Mouse (Mus musculus) macrophage (primary cell): ENCODE data around the gene C1qtnf12. TPM values are rescaled to one million over a fixed set of nuclear protein-coding genes. Genes with fewer than 3 reads are reported as not detected.
A peak's percentile ranks its signal among the peaks of the same experiment; 100 is the strongest.

Source experiments
- H3K27ac ChIP-seq: fragments of 350-480 bp; formaldehyde crosslinking; 2 replicates; pipeline ENCODE4 v1.9.0; 2021
- H3K36me3 ChIP-seq: fragments of 350-480 bp; formaldehyde crosslinking; 2 replicates; pipeline ENCODE4 v1.9.0; 2021; ENCODE audit errors: inconsistent target
- H3K4me3 ChIP-seq: fragments of 350-480 bp; formaldehyde crosslinking; 2 replicates; pipeline ENCODE4 v1.9.0; 2021; ENCODE audit errors: inconsistent target
- H3K79me2 ChIP-seq: fragments of 350-480 bp; formaldehyde crosslinking; 2 replicates; pipeline ENCODE4 v1.9.0; 2021; ENCODE audit errors: inconsistent target
- WGBS: methylation state at CpG from one replicate; pipeline ENCODE4 v1.1.7; 2026; ENCODE audit warnings: inconsistent platforms; ENCODE audit not compliant: missing documents; 5-methylcytosine and 5-hydroxymethylcytosine counted together
- polyA plus RNA-seq: library from polyadenylated mRNA; stranded (reverse); fragments of 250-400 nt; gene quantifications from 3 replicates; pipeline ENCODE4 v1.2.4, GENCODE M21; 2018; ENCODE audit warnings: inconsistent platforms
- total RNA-seq, 78 experiments: library from RNA; depleted of rRNA; stranded (reverse); fragments of 250-400 nt; gene quantifications; 1 replicate in 9 of 78; 2 replicates in 24 of 78; 3 replicates in 43 of 78; 4 replicates in 2 of 78; pipeline ENCODE4 v1.2.4; 2018; ENCODE audit warnings: inconsistent platforms in 56 of 78

Gene C1qtnf12
- 10 to 100 TPM in 24 of 26 experiments, 1 to 10 TPM in 2; 6.3 to 32.7 (median 16.1) TPM for total RNA-seq (2018; cell fraction: chromatin; rRNA removed)
- total RNA-seq (2018; cell fraction: cytosol; rRNA removed) = 10 to 100 TPM in 13 of 26 experiments, 1 to 10 TPM in 13; 4.9 to 27.5 (median 11.7) TPM
- 10 to 100 TPM in 13 of 26 experiments, 1 to 10 TPM in 13; 2.9 to 30.1 (median 10.1) TPM for total RNA-seq (2018; cell fraction: nucleus; rRNA removed)
- 5.3 to 17.5 TPM (median 14.9 TPM) in 3 replicates for polyA plus RNA-seq

DNA sequence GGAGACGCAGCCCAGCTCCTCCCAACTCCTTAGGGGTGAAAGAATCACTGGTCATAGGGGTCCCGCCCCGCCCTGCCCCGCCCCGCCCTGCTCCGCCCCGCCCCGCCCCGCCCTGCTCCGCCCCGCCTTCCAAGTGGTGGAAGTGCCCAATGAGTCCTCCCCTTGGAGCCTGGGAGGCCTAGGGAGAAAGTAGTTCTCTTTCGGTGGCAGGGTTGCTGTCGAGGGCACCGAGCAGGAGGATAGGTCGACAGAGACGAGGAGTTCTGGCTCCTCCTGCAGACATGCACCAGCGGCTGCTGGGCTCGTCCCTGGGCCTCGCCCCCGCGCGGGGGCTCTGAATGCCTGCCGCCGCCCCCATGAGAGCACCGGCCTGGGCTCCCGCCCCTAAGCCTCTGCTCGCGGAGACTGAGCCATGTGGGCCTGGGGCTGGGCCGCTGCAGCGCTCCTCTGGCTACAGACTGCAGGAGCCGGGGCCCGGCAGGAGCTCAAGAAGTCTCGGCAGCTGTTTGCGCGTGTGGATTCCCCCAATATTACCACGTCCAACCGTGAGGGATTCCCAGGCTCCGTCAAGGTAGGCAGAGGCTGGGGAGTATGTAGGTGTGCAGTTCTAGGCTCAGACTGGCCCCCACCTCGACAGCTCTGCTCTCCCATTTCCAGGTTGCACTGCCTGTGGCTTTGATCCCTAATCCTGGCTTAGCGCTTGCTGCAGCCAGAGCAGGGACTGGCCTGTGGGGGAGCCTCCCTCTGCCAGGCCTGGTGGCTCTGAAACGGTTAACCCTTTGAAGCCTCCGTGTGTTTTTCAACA lies at the start of gene C1qtnf12:
Gene C1qtnf12 (plus strand): TSS at position 152 of the 805 bp plus-strand sequence.
- no peaks in the 10 kb centered on the region for H3K79me2 ChIP-seq
- H3K36me3 ChIP-seq = peaks cover 20% of the 10 kb centered on the region
- WGBS = 8% methylated on average over 30 of the region's 42 CpGs
- no peak within 1 kb of the TSS for H3K27ac ChIP-seq
- H3K4me3 ChIP-seq = peak within 1 kb of the TSS; percentile 23; the same call in 1 of the 2 replicates

DNA sequence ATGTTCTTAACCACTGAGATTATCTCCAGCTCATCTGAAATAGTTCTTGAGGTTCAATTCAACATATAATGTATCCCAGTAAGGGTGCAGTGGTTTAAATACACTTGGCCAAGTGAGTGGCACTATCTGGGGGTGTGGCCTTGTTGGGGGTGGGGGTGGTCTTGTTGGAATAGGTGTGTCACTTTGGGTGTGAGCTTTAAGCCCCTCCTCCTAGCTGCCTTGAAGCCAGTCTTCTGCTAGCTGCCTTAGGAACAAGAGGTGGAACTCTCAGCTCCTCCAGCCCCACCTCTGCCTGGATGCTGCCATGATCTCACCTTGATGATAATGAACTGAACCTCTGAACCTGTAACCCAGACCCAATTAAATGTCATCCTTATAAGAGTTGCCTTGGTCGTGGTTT lies 30.1 kb upstream of the C1qtnf12 start:
- Histone ChIP-seq H3K4me3 (no peak overlapping the region), H3K27ac (no peak overlapping the region), H3K79me2 (no peaks in the 10 kb centered on the region), H3K36me3 (no peaks in the 10 kb centered on the region)
- 93% methylated on average over 1 of the region's 1 CpGs for WGBS

DNA sequence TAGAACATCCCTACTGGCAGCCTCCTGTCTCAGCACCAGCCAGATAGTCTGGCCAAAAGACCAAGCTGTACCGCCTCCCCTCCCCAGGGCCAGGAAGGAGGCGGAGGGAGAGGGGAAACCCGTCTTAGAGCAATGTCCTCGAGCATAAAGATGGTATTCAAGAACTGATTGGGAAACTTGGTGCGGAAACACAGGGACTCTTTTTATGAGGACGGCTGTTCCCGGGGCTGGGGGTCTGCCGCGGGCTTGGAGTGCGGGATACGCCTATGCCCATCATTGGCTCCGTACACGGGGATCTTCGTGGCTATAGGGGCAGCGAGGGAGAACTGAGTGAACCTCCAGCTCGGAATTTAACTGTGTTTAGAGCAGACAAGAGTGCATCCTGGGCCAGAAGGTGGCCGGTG lies 19.1 kb upstream of the C1qtnf12 start:
- peaks cover 4% of the 10 kb centered on the region; the same call in 1 of the 2 replicates for H3K36me3 ChIP-seq
- 6% methylated on average over 16 of the region's 17 CpGs for WGBS
- peak overlapping the region; percentile 71 for H3K27ac ChIP-seq
- peaks cover 41% of the 10 kb centered on the region for H3K79me2 ChIP-seq
- H3K4me3 ChIP-seq = peak overlapping the region; percentile 92

DNA sequence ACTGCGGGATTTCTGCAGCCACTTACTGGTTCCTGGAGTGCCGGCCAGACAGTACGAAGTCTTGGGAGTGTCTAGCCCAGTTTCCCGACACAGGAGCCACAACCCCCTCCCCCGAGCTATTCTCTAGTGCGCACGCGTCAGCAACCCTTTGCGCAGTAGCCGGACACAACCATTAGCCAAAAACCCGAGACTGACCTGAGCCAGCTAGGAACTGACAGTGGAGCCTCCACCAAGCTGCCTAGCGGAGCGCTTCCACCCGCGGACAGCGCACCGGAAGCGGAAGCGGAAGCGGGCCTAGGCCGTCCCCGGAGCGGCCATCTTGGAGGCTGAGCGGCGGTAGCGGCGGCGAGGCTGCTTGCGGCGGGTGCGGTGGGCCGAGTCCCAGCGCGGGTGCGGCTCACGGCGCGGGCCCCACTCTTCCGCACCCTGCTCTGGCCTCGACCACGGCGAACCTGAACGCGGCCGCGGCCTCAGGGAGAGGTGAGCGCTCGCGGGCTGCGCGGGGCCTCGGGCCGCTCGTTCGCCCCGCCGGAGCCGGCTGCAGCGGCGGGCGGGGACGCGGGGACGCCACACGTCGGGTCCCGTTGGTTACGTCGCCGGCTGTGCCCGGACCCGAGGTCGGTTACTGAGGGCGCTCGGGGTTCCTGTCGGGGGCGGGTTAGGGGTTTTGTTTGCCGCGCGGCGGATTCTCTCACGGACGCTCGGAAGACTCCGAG lies 18.4 kb upstream of the C1qtnf12 start, which contains the start of gene Ube2j2:
Gene Ube2j2 (plus strand): TSS at position 298 of the 716 bp plus-strand sequence.
- under 1% methylated on average over 78 of the region's 85 CpGs for WGBS
- peak within 1 kb of the TSS; percentile 74 for H3K27ac ChIP-seq

DNA sequence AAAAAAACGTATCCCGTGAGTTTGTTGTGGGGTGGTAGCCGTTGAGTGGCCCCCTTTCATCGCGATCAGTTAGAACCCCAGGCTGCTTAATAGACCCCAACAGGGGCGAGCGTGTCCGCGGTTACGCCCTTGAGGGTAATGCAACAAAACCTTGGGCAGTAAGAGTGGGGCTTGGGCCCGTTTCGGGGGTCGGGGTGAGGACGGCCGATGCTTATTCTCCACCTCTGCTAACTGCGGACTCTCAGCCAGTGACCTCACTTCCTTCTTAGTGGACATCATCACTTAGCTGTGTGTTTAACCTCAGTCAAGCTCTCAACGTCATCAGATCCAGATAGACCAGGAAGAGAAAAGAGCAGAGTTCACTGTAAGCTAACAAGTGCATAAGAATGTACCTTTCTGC lies 17.8 kb upstream of the C1qtnf12 start:
- Histone ChIP-seq H3K4me3 (peak overlapping the region; percentile 92), H3K27ac (peak overlapping the region; percentile 74), H3K36me3 (peaks cover 16% of the 10 kb centered on the region), H3K79me2 (peaks cover 53% of the 10 kb centered on the region)
- WGBS = 1% methylated on average over 17 of the region's 17 CpGs

More for the DNA sequence above, 18.4 kb upstream of the C1qtnf12 start, which contains the start of gene Ube2j2:
- Histone ChIP-seq H3K4me3 (peak within 1 kb of the TSS; percentile 92), H3K36me3 (peaks cover 11% of the 10 kb centered on the region; the same call in 1 of the 2 replicates), H3K79me2 (peaks cover 47% of the 10 kb centered on the region)

DNA sequence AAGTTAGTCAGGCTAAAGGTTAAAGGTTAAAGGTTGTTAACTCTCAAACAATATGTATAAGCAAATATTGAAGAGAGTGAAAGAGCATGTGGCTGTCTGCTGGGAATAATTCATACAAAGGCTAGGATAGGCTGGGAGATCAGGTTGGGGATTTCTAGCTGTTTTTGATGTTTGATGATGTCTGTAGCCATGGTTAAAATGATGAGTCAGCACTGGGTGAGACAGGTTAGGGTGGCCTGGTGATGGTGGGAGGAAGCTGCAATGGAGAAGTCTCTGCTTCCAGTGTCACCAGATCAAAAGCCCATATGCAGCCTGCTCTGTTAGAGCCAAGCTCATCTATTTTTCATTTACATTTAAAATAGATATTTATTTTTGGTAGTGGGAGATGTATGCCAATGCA lies 15.0 kb upstream of the C1qtnf12 start:
- Histone ChIP-seq H3K27ac (no peak overlapping the region), H3K4me3 (no peak overlapping the region), H3K36me3 (peaks cover 45% of the 10 kb centered on the region), H3K79me2 (peaks cover 82% of the 10 kb centered on the region)

DNA sequence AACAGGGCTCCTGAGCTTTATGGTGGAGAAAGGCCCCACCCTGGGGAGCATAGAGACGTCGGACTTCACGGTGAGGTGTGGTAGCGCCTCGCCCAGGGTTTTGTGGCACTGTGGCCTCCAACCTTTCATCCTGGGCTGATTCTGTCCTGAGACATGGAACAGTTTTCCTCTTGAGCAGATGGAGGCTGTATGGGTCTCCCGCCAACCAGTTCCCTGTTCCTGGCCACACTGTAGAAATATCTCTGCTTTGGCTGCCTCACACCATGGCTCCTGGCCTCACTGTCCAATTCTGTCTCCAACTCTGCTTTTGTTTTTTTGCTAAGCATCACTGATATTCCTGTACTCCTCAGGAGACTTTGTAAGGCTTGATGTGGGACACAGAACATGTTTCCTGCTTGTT lies 6.6 kb upstream of the C1qtnf12 start:
- WGBS = 100% methylated on average over 6 of the region's 6 CpGs
- Histone ChIP-seq H3K36me3 (peaks cover 76% of the 10 kb centered on the region), H3K4me3 (no peak overlapping the region)

DNA sequence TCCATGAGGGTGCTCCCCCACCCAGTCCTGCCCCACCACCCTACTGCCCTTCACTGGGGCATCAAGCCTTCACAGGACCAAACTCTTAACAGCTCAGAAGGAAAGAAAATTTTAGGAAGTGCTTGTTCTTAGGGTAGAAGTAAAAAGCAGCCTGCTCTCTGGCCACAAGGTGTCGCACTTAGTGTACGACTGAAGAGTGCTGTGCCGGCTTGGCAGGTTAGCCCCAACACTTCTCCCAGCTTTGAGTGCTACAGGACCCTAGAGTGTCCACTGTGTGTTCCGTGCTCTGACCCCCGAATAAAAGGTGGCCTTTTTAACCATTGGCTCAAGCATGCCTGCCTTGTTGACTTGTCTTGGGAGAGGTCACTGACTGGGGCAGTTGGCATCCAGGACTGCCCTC lies 2.8 kb upstream of the C1qtnf12 start:
- Histone ChIP-seq H3K27ac (no peak overlapping the region), H3K4me3 (no peak overlapping the region), H3K79me2 (peaks cover 16% of the 10 kb centered on the region), H3K36me3 (peaks cover 39% of the 10 kb centered on the region)
- WGBS = 2% methylated on average over 5 of the region's 5 CpGs

More for the DNA sequence above, 6.6 kb upstream of the C1qtnf12 start:
- no peak overlapping the region for H3K27ac ChIP-seq
- H3K79me2 ChIP-seq = peaks cover 54% of the 10 kb centered on the region

DNA sequence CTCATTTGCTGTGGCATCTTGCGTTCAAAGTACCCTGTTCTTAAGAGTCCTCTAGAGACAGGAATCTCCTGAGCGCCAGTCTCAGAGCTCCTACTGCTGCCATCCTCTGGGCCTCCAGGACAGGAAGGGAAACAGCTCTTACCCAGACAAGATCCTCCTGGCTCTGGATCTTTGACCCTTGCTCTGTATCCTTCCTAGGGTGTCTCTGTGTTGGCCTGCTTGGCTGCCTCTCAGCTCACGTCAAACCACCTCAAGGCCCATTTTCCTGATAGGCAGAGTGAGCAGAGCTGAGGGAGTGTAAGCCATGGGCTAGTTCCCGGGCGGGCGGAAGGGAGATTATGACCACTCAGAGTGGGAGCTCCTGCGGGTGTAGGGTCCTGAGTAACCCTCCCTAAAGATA lies 988 bp downstream of the C1qtnf12 start:
- H3K4me3 ChIP-seq = no peak overlapping the region
- peaks cover 12% of the 10 kb centered on the region for H3K36me3 ChIP-seq
- no peak overlapping the region for H3K27ac ChIP-seq
- WGBS = 89% methylated on average over 7 of the region's 7 CpGs
- no peaks in the 10 kb centered on the region for H3K79me2 ChIP-seq

DNA sequence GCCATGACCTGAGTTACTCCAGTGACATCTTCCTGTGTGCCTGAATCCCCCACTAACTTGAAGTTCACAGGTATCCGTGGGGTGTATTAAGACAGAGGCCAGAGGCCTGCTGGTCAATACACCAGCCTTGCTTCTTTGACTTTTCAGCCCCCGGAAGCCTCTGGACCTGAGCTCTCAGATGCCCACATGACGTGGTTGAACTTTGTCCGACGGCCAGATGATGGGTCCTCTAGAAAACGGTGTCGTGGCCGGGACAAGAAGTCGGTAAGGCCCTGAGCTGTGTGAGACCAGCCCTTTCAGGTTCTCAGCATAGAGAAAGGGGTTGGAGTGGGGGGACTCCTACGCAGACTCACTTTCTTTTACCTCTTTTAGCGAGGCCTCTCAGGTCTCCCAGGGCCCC lies 2.3 kb downstream of the C1qtnf12 start:
- Histone ChIP-seq H3K4me3 (no peak overlapping the region), H3K79me2 (no peaks in the 10 kb centered on the region), H3K27ac (no peak overlapping the region), H3K36me3 (peaks cover 6% of the 10 kb centered on the region; the same call in 1 of the 2 replicates)
- 96% methylated on average over 11 of the region's 11 CpGs for WGBS

DNA sequence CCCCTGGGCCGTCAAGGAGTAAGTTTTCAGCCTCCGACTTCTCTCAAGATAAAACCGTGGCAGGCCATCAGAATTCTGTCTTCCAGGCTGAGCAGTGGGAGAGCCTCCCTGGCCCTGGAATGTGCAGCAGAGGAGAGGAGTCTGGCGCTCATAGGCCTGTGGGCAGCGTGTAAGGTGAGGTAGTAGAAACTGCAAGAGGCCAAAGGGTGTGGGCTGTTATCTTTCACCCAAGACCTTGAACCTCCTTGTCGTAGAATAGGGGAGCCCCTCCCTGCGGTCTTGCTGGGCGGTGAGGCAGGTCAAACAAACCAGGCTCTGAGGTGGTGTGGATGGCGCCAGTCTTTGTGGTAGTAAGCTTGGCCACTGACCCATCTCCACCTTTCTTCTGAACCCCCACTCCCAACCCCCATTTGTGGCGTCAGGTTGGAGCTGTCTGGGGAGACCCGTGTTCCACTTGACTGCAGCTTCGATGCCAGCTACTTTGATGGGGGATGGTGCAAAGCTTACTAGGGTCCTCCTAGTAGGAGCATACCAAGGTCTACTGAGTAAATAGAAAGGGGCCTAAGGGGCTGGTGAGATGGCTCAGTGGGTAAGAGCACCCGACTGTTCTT lies 7.0 kb downstream of the C1qtnf12 start:
- 95% methylated on average over 13 of the region's 13 CpGs for WGBS
- no peak overlapping the region for H3K4me3 ChIP-seq
- H3K27ac ChIP-seq = no peak overlapping the region

DNA sequence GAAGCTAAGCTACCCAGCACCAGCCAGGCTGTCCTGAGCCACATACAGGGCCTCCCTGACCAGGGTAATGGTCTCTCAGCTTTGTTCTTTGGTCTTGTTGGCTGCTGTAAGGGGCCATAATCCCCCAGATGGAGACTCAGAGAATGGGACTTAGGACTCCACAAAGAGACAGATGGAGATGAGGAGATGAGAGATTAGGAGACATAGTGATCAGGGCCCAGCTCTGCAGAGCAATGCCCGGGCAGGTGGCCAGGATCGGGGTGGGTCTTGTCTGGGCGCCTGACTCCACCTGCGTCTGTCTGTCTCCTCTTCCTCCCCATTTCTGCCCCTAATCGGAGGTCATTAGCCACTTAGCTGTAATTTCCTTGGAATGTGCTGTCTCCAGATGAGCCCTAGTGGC lies 8.2 kb downstream of the C1qtnf12 start:
- Histone ChIP-seq H3K36me3 (no peaks in the 10 kb centered on the region), H3K4me3 (no peak overlapping the region), H3K27ac (no peak overlapping the region), H3K79me2 (no peaks in the 10 kb centered on the region)
- 90% methylated on average over 5 of the region's 5 CpGs for WGBS

More for the DNA sequence above, 7.0 kb downstream of the C1qtnf12 start:
- no peaks in the 10 kb centered on the region for H3K79me2 ChIP-seq
- H3K36me3 ChIP-seq = peaks cover 6% of the 10 kb centered on the region; the same call in 1 of the 2 replicates

DNA sequence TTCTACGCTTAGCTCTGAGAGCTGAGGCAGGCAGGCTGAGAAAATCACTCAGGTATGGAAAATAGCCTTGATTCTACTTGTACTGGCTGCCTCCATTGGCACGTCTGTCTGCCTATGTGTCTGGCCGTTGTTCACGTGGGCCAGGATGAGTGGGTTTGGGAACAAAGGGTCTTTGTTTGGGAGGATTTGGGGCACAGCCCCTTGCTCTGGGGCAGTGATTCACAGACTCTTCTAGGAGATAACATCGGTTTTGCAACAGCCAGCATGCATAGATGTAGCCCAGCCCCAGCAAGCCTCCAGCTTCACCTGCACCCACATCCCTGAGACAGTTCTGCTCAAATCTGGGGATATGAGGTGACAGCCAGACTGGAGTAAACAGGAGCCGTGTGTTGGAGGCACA lies 10.5 kb downstream of the C1qtnf12 start:
- Histone ChIP-seq H3K27ac (no peak overlapping the region), H3K4me3 (no peak overlapping the region), H3K79me2 (no peaks in the 10 kb centered on the region), H3K36me3 (no peaks in the 10 kb centered on the region)
- 96% methylated on average over 6 of the region's 6 CpGs for WGBS

DNA sequence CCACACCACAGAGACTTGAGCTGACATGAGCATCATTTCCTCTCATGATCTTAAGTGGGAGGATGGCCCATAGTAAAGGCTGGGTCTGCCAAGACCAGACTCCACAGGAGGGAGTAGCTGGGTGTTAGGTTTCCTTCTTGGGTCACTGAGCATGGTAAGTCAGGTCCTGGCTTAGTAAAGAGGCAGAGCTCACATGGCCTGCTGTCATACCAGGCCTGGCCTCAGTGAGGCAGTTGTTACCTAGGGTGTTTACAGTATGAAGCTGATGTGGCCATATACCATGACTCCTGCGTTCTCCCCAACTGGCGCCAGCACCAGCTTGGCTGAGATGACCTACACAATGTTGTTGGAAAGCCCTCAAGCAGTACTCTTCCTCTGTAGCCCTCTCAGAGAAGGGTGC lies 11.1 kb downstream of the C1qtnf12 start:
- 88% methylated on average over 2 of the region's 2 CpGs for WGBS
- H3K27ac ChIP-seq = no peak overlapping the region
- no peaks in the 10 kb centered on the region for H3K36me3 ChIP-seq
- no peaks in the 10 kb centered on the region for H3K79me2 ChIP-seq
- no peak overlapping the region for H3K4me3 ChIP-seq
